Comparison of ENCODE assay signal across 8 mouse cellular contexts in the genomic region with DNA sequence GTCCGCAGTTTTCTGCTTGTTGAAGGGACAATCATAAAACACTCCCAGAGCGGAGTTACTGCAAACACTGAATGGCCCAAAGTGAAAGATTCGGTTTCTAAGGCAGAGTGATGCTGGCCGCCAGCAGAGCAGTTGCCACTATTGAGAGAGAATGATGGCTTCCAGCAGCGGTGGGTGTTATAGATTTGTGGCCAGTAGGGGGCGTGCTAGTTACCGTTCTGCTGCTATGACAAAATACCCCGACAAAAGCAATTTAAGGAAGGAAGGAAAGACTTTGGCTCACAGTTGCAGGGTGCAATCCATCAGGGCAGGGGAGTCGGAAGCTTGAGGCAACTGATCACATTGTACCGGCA.
DNase-seq lines count a peak whose midpoint lies in the region; ATAC-seq and TF ChIP-seq lines count a peak whose summit lies in the region.

No protein-coding gene starts in this region.

- DNase-seq in cerebellum, postnatal 10 days: peak; percentile 60 to 72
- no peak for DNase-seq in cerebellum, adult 11 months
- DNase-seq in embryonic facial prominence, embryonic 11.5 days (ENCODE audit: low spot score): peak; percentile 52
- peak; percentile 30 for DNase-seq in midbrain, postnatal 0 days (ENCODE audit: low spot score)
- peak; percentile 57 for DNase-seq in thymus, postnatal 25 days

- no peak overlapping the region for H3K27ac ChIP-seq in ES-Bruce4 (ENCODE audit: insufficient read depth, low read length)
- H3K27ac ChIP-seq in embryonic facial prominence, embryonic 11.5 days (replicated peaks; ENCODE audit: low read depth, low read length): no peak overlapping the region
- H3K27ac ChIP-seq in hindbrain, embryonic 13.5 days: no peak overlapping the region
- H3K27ac ChIP-seq in limb, embryonic 13.5 days: 0 out of 2 replicates have a peak overlapping the region, but pooled peaks have one; percentile 52
- no peak overlapping the region for H3K27ac ChIP-seq in midbrain, postnatal 0 days (ENCODE audit: low read depth, low read length)

- 39% methylated on average over 10 of the region's 10 CpGs for WGBS in embryonic facial prominence, embryonic 11.5 days
- WGBS in hindbrain, embryonic 13.5 days: 37% methylated on average over 10 of the region's 10 CpGs
- WGBS in limb, embryonic 13.5 days: 39% methylated on average over 10 of the region's 10 CpGs
- 40% methylated on average over 10 of the region's 10 CpGs for WGBS in midbrain, postnatal 0 days

- TF ChIP-seq POLR2A in ES-Bruce4 (IDR thresholded peaks at IDR 0.05; ENCODE audit: insufficient read depth, low read length): no peak

- H3K4me1 ChIP-seq in ES-Bruce4 (ENCODE audit: control insufficient read depth, insufficient read depth, low read length): peaks cover 2% of the 10 kb centered on the region
- H3K4me1 ChIP-seq in embryonic facial prominence, embryonic 11.5 days (ENCODE audit: control insufficient read depth, insufficient read depth, low read length): peaks cover 3% of the 10 kb centered on the region
- peaks cover 8% of the 10 kb centered on the region for H3K4me1 ChIP-seq in hindbrain, embryonic 13.5 days (replicated peaks)
- H3K4me1 ChIP-seq in limb, embryonic 13.5 days: peaks cover 38% of the 10 kb centered on the region
- 0 out of 2 replicates have a peak, but pooled peaks cover 2% of the 10 kb centered on the region for H3K4me1 ChIP-seq in midbrain, postnatal 0 days (ENCODE audit: insufficient read depth, low read length)

- no peaks in the 10 kb centered on the region for H3K36me3 ChIP-seq in ES-Bruce4 (ENCODE audit: control insufficient read depth, insufficient read depth, low read length, poor library complexity, severe bottlenecking)
- H3K36me3 ChIP-seq in embryonic facial prominence, embryonic 11.5 days (replicated peaks; ENCODE audit: control insufficient read depth, insufficient read depth, low read depth, low read length): no peaks in the 10 kb centered on the region
- H3K36me3 ChIP-seq in hindbrain, embryonic 13.5 days: no peaks in the 10 kb centered on the region
- H3K36me3 ChIP-seq in limb, embryonic 13.5 days: no peaks in the 10 kb centered on the region
- H3K36me3 ChIP-seq in midbrain, postnatal 0 days (ENCODE audit: insufficient read depth, low read length): no peaks in the 10 kb centered on the region

- H3K27me3 ChIP-seq in ES-Bruce4 (ENCODE audit: control insufficient read depth, insufficient read depth, low read length, poor library complexity, severe bottlenecking): no peaks in the 10 kb centered on the region
- H3K27me3 ChIP-seq in embryonic facial prominence, embryonic 11.5 days (ENCODE audit: control insufficient read depth, insufficient read depth, low read length): no peaks in the 10 kb centered on the region
- peaks cover 13% of the 10 kb centered on the region; the same call in 1 of the 2 replicates for H3K27me3 ChIP-seq in hindbrain, embryonic 13.5 days
- H3K27me3 ChIP-seq in limb, embryonic 13.5 days: no peaks in the 10 kb centered on the region
- H3K27me3 ChIP-seq in midbrain, postnatal 0 days (ENCODE audit: insufficient read depth, low read length): 0 out of 2 replicates have a peak, but pooled peaks cover 3% of the 10 kb centered on the region

- no peak for ATAC-seq in embryonic facial prominence, embryonic 11.5 days (replicated peaks; ENCODE audit: insufficient number of reproducible peaks, low FRiP score, low TSS enrichment, low read depth)
- no peak for ATAC-seq in hindbrain, embryonic 13.5 days (ENCODE audit: low FRiP score)
- ATAC-seq in limb, embryonic 13.5 days (ENCODE audit: low FRiP score, low read depth): no peak
- ATAC-seq in midbrain, postnatal 0 days (ENCODE audit: low FRiP score): 0 out of 2 replicates have a peak, but pooled peaks have one; percentile 2

- no peaks in the 10 kb centered on the region; the same call in 1 of the 2 replicates for H3K9me3 ChIP-seq in ES-Bruce4 (replicated peaks; ENCODE audit: control insufficient read depth, insufficient read depth, low read length, poor library complexity, severe bottlenecking)
- no peaks in the 10 kb centered on the region for H3K9me3 ChIP-seq in embryonic facial prominence, embryonic 11.5 days (replicated peaks; ENCODE audit: control insufficient read depth, low read length)
- H3K9me3 ChIP-seq in hindbrain, embryonic 13.5 days: no peaks in the 10 kb centered on the region
- peaks cover 5% of the 10 kb centered on the region; the same call in 1 of the 2 replicates for H3K9me3 ChIP-seq in limb, embryonic 13.5 days
- H3K9me3 ChIP-seq in midbrain, postnatal 0 days (ENCODE audit: low read length): no peaks in the 10 kb centered on the region

- no peak overlapping the region for H3K4me3 ChIP-seq in ES-Bruce4 (ENCODE audit: low read depth, low read length)
- peak overlapping the region; percentile 19; the same call in 1 of the 2 replicates for H3K4me3 ChIP-seq in embryonic facial prominence, embryonic 11.5 days (ENCODE audit: low read depth, low read length)
- H3K4me3 ChIP-seq in hindbrain, embryonic 13.5 days: no peak overlapping the region
- peak overlapping the region; percentile 33; the same call in 1 of the 2 replicates for H3K4me3 ChIP-seq in limb, embryonic 13.5 days
- H3K4me3 ChIP-seq in midbrain, postnatal 0 days (ENCODE audit: low read depth, low read length): peak overlapping the region; percentile 27; the same call in 1 of the 2 replicates

- peak; percentile 43 for TF ChIP-seq CTCF in ES-Bruce4 (IDR thresholded peaks at IDR 0.05; ENCODE audit: low read depth, low read length)
- peak; percentile 65 for TF ChIP-seq CTCF in midbrain, postnatal 0 days (IDR thresholded peaks at IDR 0.05)

- no peak for TF ChIP-seq EP300 in ES-Bruce4 (IDR thresholded peaks at IDR 0.05; ENCODE audit: insufficient read depth, low read depth, low read length)

- no peak overlapping the region; the same call in 1 of the 2 replicates for H3K4me2 ChIP-seq in embryonic facial prominence, embryonic 11.5 days (ENCODE audit: low read depth, low read length)
- peak overlapping the region; percentile 53; the same call in 1 of the 2 replicates for H3K4me2 ChIP-seq in hindbrain, embryonic 13.5 days
- peak overlapping the region; percentile 66 for H3K4me2 ChIP-seq in limb, embryonic 13.5 days (replicated peaks)
- peak overlapping the region; percentile 62; the same call in 1 of the 2 replicates for H3K4me2 ChIP-seq in midbrain, postnatal 0 days (ENCODE audit: low read depth, low read length, poor library complexity, severe bottlenecking)

- no peak overlapping the region for H3K9ac ChIP-seq in ES-Bruce4 (ENCODE audit: low read depth, poor library complexity, severe bottlenecking)
- H3K9ac ChIP-seq in embryonic facial prominence, embryonic 11.5 days (replicated peaks; ENCODE audit: low read length): no peak overlapping the region
- no peak overlapping the region for H3K9ac ChIP-seq in hindbrain, embryonic 13.5 days
- no peak overlapping the region for H3K9ac ChIP-seq in limb, embryonic 13.5 days
- H3K9ac ChIP-seq in midbrain, postnatal 0 days (replicated peaks; ENCODE audit: low read length, poor library complexity, severe bottlenecking): no peak overlapping the region

Comparison
In these comparisons a context has a peak if more than half of its experiments do, and no peak if none do; other contexts are left out.
1. H3K4me3 ChIP-seq: peak in embryonic facial prominence, embryonic 11.5 days (single experiment), limb, embryonic 13.5 days (single experiment) and midbrain, postnatal 0 days (single experiment); none in ES-Bruce4 (single experiment) and hindbrain, embryonic 13.5 days (single experiment).